Mouse (Mus musculus): Measurements from ENCODE around the gene Gm5142. TPM values are rescaled to one million over a fixed set of nuclear protein-coding genes. Genes with fewer than 3 reads are reported as not detected.

The Gm5142 gene
- polyA plus RNA-seq, 1 experiment, result 0.23 TPM

GRCm38 (mm10) chr14:59201604-59202215 is 23.2 kb upstream of the Gm5142 start:
- Histone ChIP-seq H3K4me3 (ENCODE audit: insufficient read depth, low read depth, low read length) (peak overlapping the region; percentile 86), H3K36me3 (ENCODE audit: control insufficient read depth, insufficient read depth, low read length) (no peaks in the 10 kb centered on the region), H3K27ac (ENCODE audit: insufficient read depth, low read depth, low read length) (peak overlapping the region; percentile 87), H3K4me1 (ENCODE audit: control insufficient read depth, insufficient read depth, low read length) (no peaks in the 10 kb centered on the region; the same call in 1 of the 2 replicates), H3K27me3 (replicated peaks; ENCODE audit: control insufficient read depth, insufficient read depth, low read length) (no peaks in the 10 kb centered on the region)
- TF ChIP-seq CTCF (conservative IDR thresholded peaks at IDR 0.05; ENCODE audit: insufficient read depth, insufficient read length, low read depth, low read length), result no peak
- TF ChIP-seq POLR2A (IDR thresholded peaks at IDR 0.05; ENCODE audit: low read depth, low read length), result no peak
- WGBS, result 4% methylated on average over 21 of the region's 21 CpGs
- no peak for DNase-seq

- Histone ChIP-seq H3K4me1 (ENCODE audit: control insufficient read depth, insufficient read depth, low read length) (no peaks in the 10 kb centered on the region; the same call in 1 of the 2 replicates), H3K36me3 (ENCODE audit: control insufficient read depth, insufficient read depth, low read length) (no peaks in the 10 kb centered on the region), H3K27ac (ENCODE audit: insufficient read depth, low read depth, low read length) (peak within 1 kb of the TSS; percentile 87), H3K4me3 (ENCODE audit: insufficient read depth, low read depth, low read length) (peak within 1 kb of the TSS; percentile 86), H3K27me3 (replicated peaks; ENCODE audit: control insufficient read depth, insufficient read depth, low read length) (no peaks in the 10 kb centered on the region)
- peak; percentile 29; the same call in 1 of the 2 replicates for TF ChIP-seq CTCF (conservative IDR thresholded peaks at IDR 0.05; ENCODE audit: insufficient read depth, insufficient read length, low read depth, low read length)
- TF ChIP-seq POLR2A (IDR thresholded peaks at IDR 0.05; ENCODE audit: low read depth, low read length), result no peak
- DNase-seq, result peak; percentile 97
- WGBS, result under 1% methylated on average over 96 of the region's 96 CpGs
Observed at GRCm38 (mm10) chr14:59200711-59201603, 22.4 kb upstream of the Gm5142 start, which contains the start of gene Rcbtb1. Gene Rcbtb1, plus strand, starts transcription at chr14:59201209.

- 90% methylated on average over 2 of the region's 2 CpGs for WGBS
- Histone ChIP-seq H3K27me3 (replicated peaks; ENCODE audit: control insufficient read depth, insufficient read depth, low read length) (no peaks in the 10 kb centered on the region), H3K4me1 (ENCODE audit: control insufficient read depth, insufficient read depth, low read length) (no peaks in the 10 kb centered on the region), H3K36me3 (ENCODE audit: control insufficient read depth, insufficient read depth, low read length) (no peaks in the 10 kb centered on the region), H3K4me3 (ENCODE audit: insufficient read depth, low read depth, low read length) (no peak overlapping the region), H3K27ac (ENCODE audit: insufficient read depth, low read depth, low read length) (no peak overlapping the region)
- DNase-seq, result no peak
- no peak for TF ChIP-seq CTCF (conservative IDR thresholded peaks at IDR 0.05; ENCODE audit: insufficient read depth, insufficient read length, low read depth, low read length)
- TF ChIP-seq POLR2A (IDR thresholded peaks at IDR 0.05; ENCODE audit: low read depth, low read length), result no peak
Observed at GRCm38 (mm10) chr14:59186121-59186520, 7.6 kb upstream of the Gm5142 start.

GRCm38 (mm10) chr14:59185514-59185913 is 7.0 kb upstream of the Gm5142 start:
- H3K27ac ChIP-seq (ENCODE audit: insufficient read depth, low read depth, low read length), result no peak overlapping the region
- H3K4me3 ChIP-seq (ENCODE audit: insufficient read depth, low read depth, low read length), result no peak overlapping the region
- H3K36me3 ChIP-seq (ENCODE audit: control insufficient read depth, insufficient read depth, low read length), result no peaks in the 10 kb centered on the region
- no peaks in the 10 kb centered on the region for H3K4me1 ChIP-seq (ENCODE audit: control insufficient read depth, insufficient read depth, low read length)
- TF ChIP-seq POLR2A (IDR thresholded peaks at IDR 0.05; ENCODE audit: low read depth, low read length) (no peak), CTCF (conservative IDR thresholded peaks at IDR 0.05; ENCODE audit: insufficient read depth, insufficient read length, low read depth, low read length) (no peak)
- H3K27me3 ChIP-seq (replicated peaks; ENCODE audit: control insufficient read depth, insufficient read depth, low read length), result no peaks in the 10 kb centered on the region
- no peak for DNase-seq

GRCm38 (mm10) chr14:59182732-59183131 is 4.2 kb upstream of the Gm5142 start:
- no peak overlapping the region for H3K4me3 ChIP-seq (ENCODE audit: insufficient read depth, low read depth, low read length)
- no peak overlapping the region for H3K27ac ChIP-seq (ENCODE audit: insufficient read depth, low read depth, low read length)
- TF ChIP-seq CTCF (conservative IDR thresholded peaks at IDR 0.05; ENCODE audit: insufficient read depth, insufficient read length, low read depth, low read length) (no peak), POLR2A (IDR thresholded peaks at IDR 0.05; ENCODE audit: low read depth, low read length) (no peak)
- WGBS, result 73% methylated on average over 2 of the region's 2 CpGs
- no peaks in the 10 kb centered on the region for H3K27me3 ChIP-seq (replicated peaks; ENCODE audit: control insufficient read depth, insufficient read depth, low read length)
- no peaks in the 10 kb centered on the region for H3K4me1 ChIP-seq (ENCODE audit: control insufficient read depth, insufficient read depth, low read length)
- DNase-seq, result no peak
- no peaks in the 10 kb centered on the region for H3K36me3 ChIP-seq (ENCODE audit: control insufficient read depth, insufficient read depth, low read length)

GRCm38 (mm10) chr14:59157016-59157698 is 21.4 kb downstream of the Gm5142 start:
- DNase-seq, result peak; percentile 90
- Histone ChIP-seq H3K27me3 (replicated peaks; ENCODE audit: control insufficient read depth, insufficient read depth, low read length) (no peaks in the 10 kb centered on the region), H3K36me3 (ENCODE audit: control insufficient read depth, insufficient read depth, low read length) (no peaks in the 10 kb centered on the region), H3K27ac (ENCODE audit: insufficient read depth, low read depth, low read length) (no peak overlapping the region), H3K4me3 (ENCODE audit: insufficient read depth, low read depth, low read length) (no peak overlapping the region), H3K4me1 (ENCODE audit: control insufficient read depth, insufficient read depth, low read length) (peaks cover 7% of the 10 kb centered on the region; the same call in 1 of the 2 replicates)
- TF ChIP-seq POLR2A (IDR thresholded peaks at IDR 0.05; ENCODE audit: low read depth, low read length) (no peak), CTCF (conservative IDR thresholded peaks at IDR 0.05; ENCODE audit: insufficient read depth, insufficient read length, low read depth, low read length) (no peak)
- WGBS, result 19% methylated on average over 3 of the region's 3 CpGs
